Mouse (Mus musculus) intestine, embryonic 15.5 days (tissue): Measurements from ENCODE around the gene Pfpl. TPM values are rescaled to one million over a fixed set of nuclear protein-coding genes. Genes with fewer than 3 reads are reported as not detected.

Experiments
- ATAC-seq: fragments of 200-750 bp; cut with Nextera tagmentation; 2 replicates; pipeline ENCODE4 v1.8.0; 2017; ENCODE audit warnings: moderate TSS enrichment, moderate library complexity
- H3K27ac ChIP-seq: fragments of 300-500 bp; sonication (generic); 2 replicates; pipeline ENCODE4 v1.5.1; 2015; ENCODE audit warnings: mild to moderate bottlenecking, inconsistent platforms
- H3K27me3 ChIP-seq: fragments of 300-500 bp; sonication (generic); replicated peaks from 2 replicates; pipeline ENCODE4 v1.6.1; 2015; ENCODE audit warnings: inconsistent platforms
- H3K36me3 ChIP-seq: fragments of 300-500 bp; sonication (generic); 2 replicates; pipeline ENCODE4 v1.6.1; 2015; ENCODE audit warnings: inconsistent platforms
- H3K4me1 ChIP-seq: fragments of 300-500 bp; sonication (generic); replicated peaks from 2 replicates; pipeline ENCODE4 v1.6.1; 2015; ENCODE audit warnings: inconsistent platforms
- H3K4me2 ChIP-seq: fragments of 300-500 bp; sonication (generic); replicated peaks from 2 replicates; pipeline ENCODE4 v1.6.1; 2015; ENCODE audit warnings: mild to moderate bottlenecking, inconsistent platforms
- H3K4me3 ChIP-seq: fragments of 300-500 bp; sonication (generic); replicated peaks from 2 replicates; pipeline ENCODE4 v1.5.1; 2015; ENCODE audit warnings: inconsistent platforms
- H3K9ac ChIP-seq: fragments of 300-500 bp; sonication (generic); 2 replicates; pipeline ENCODE4 v1.6.1; 2015; ENCODE audit warnings: inconsistent platforms
- H3K9me3 ChIP-seq: fragments of 300-500 bp; sonication (generic); 2 replicates; pipeline ENCODE4 v1.6.1; 2016; ENCODE audit warnings: inconsistent platforms
- WGBS: fragments of 180-500 bp; shearing (Covaris S2); methylation state at CpG from one replicate; pipeline ENCODE4 v1.1.7; 2015; 5-methylcytosine and 5-hydroxymethylcytosine counted together
- polyA plus RNA-seq: library from polyadenylated mRNA; unstranded; fragments of >200 nt; fragmentation: Nextera tagmentation; extraction: Ambion mirVana; gene quantifications from 2 replicates; pipeline ENCODE4 v1.2.1, GENCODE M21; 2015

The Pfpl gene
- polyA plus RNA-seq, 1 experiment from 2014 or later = not detected

DNA sequence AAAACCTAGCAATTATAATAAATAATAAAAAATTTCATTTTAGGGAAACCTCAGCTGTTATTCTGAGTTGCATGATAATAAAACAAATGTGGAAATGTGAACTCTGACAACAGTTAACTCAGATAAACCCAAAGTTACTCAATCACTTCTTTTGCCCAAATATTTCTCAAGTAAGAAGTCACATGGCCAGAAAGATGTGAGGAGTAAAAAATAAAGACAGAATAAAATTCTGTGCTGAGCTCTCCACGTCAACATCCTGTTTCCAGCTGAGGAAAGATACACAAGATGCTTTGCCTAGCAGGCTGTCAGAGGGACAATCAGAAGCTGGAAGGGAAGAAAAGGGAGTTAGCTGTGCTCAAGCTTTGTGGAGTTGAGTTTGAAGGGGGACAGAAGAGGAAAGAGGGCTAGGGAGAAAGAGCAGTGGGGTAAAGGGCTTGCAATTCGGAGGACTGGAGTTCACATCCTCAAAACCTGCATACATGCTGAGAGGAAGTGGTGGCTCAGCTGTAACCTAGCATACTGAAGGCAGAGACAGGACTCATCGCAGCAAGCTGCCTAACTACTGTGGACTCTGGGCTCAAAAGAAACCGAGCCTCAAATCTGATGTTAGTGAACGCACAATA is 12.5 kb downstream of the Pfpl start:
- H3K36me3 ChIP-seq = no peaks in the 10 kb centered on the region
- H3K4me1 ChIP-seq = peaks cover 4% of the 10 kb centered on the region; the same call in 1 of the 2 replicates
- no peak overlapping the region for H3K9ac ChIP-seq
- H3K9me3 ChIP-seq = no peaks in the 10 kb centered on the region
- no peak for ATAC-seq
- 60% methylated on average over 5 of the region's 5 CpGs for WGBS
- 0 out of 2 replicates have a peak overlapping the region, but pooled peaks have one; percentile 27 for H3K27ac ChIP-seq
- no peaks in the 10 kb centered on the region for H3K27me3 ChIP-seq
- no peak overlapping the region for H3K4me3 ChIP-seq
- no peak overlapping the region for H3K4me2 ChIP-seq

- no peaks in the 10 kb centered on the region for H3K36me3 ChIP-seq
Measured at GRCm38 (mm10) chr19:12442560-12442959, 14.9 kb downstream of the Pfpl start.

DNA sequence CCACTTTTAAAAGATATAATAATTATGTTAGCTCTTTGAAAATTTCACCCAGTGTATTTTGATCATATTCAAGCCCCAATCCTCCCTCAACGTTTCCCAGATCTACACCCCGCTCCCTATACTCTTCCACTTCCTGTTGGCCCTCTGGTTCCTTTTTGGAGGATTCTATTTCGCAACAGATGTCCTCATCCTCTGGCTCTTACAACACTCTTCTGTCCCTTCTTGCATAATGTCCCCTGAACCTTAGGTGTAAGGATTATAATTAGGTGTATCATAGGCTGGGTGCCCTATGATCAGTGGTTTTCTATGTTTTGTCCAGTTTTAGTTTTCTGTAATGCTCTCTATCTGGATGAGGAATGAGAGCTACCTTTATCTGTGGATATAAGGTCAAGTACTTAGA is 17.3 kb downstream of the Pfpl start:
- Histone ChIP-seq H3K27ac (no peak overlapping the region), H3K27me3 (no peaks in the 10 kb centered on the region), H3K4me3 (no peak overlapping the region), H3K9ac (no peak overlapping the region), H3K4me1 (peaks cover 4% of the 10 kb centered on the region; the same call in 1 of the 2 replicates), H3K36me3 (no peaks in the 10 kb centered on the region), H3K9me3 (no peaks in the 10 kb centered on the region), H3K4me2 (no peak overlapping the region)
- 86% methylated on average over 3 of the region's 3 CpGs for WGBS
- ATAC-seq = no peak

More at GRCm38 (mm10) chr19:12442560-12442959, 14.9 kb downstream of the Pfpl start:
- no peaks in the 10 kb centered on the region for H3K9me3 ChIP-seq
- H3K4me1 ChIP-seq = peaks cover 4% of the 10 kb centered on the region; the same call in 1 of the 2 replicates
- H3K27ac ChIP-seq = no peak overlapping the region
- ATAC-seq = no peak
- no peak overlapping the region for H3K9ac ChIP-seq
- no peak overlapping the region for H3K4me2 ChIP-seq
- 80% methylated on average over 4 of the region's 4 CpGs for WGBS
- H3K27me3 ChIP-seq = no peaks in the 10 kb centered on the region
- H3K4me3 ChIP-seq = no peak overlapping the region

DNA sequence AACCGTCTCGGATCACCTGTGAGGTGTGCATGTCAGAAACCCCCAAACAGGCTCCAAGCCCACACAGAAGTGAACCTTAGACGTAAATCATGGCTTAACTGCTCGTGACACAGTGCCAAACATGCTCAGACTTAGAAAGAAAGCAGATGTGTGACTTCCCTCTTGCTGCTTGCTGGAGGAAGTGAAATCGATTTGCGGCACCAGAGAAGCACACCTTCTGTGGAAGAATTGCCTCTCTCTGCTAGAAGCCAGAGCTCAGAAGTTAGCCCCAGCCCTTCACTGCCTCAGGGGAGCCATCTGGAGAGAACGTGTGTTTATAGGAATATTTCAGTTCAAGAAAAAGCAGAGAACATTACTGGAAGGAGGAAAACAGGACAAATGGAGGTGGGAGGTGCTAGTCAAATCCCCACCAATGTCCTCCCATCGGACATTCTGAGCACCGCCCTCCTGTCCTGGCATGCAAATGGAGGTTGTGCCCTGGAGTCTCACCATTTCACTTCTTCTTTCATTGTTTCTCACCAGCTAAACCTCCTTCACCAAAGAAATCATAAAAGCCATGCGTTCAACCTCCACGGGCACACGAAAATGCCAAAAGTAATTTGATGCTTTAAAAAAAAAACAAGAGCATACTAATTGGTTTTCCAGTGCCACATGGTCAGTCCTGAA is 29.8 kb downstream of the Pfpl start:
- ATAC-seq = no peak
- Histone ChIP-seq H3K9ac (no peak overlapping the region), H3K27ac (peak overlapping the region; percentile 36; the same call in 1 of the 2 replicates), H3K4me1 (no peaks in the 10 kb centered on the region), H3K4me2 (peak overlapping the region; percentile 26), H3K36me3 (no peaks in the 10 kb centered on the region), H3K4me3 (no peak overlapping the region), H3K9me3 (no peaks in the 10 kb centered on the region), H3K27me3 (no peaks in the 10 kb centered on the region)
- 51% methylated on average over 12 of the region's 12 CpGs for WGBS

- Histone ChIP-seq H3K4me1 (no peaks in the 10 kb centered on the region), H3K4me2 (no peak overlapping the region), H3K4me3 (no peak overlapping the region), H3K36me3 (no peaks in the 10 kb centered on the region), H3K27me3 (no peaks in the 10 kb centered on the region), H3K27ac (no peak overlapping the region), H3K9me3 (no peaks in the 10 kb centered on the region), H3K9ac (no peak overlapping the region)
- no peak for ATAC-seq
- whole genome bisulfite sequencing = 72% methylated on average over 4 of the region's 4 CpGs
Measured at GRCm38 (mm10) chr19:12459516-12459915, 31.8 kb downstream of the Pfpl start.

DNA sequence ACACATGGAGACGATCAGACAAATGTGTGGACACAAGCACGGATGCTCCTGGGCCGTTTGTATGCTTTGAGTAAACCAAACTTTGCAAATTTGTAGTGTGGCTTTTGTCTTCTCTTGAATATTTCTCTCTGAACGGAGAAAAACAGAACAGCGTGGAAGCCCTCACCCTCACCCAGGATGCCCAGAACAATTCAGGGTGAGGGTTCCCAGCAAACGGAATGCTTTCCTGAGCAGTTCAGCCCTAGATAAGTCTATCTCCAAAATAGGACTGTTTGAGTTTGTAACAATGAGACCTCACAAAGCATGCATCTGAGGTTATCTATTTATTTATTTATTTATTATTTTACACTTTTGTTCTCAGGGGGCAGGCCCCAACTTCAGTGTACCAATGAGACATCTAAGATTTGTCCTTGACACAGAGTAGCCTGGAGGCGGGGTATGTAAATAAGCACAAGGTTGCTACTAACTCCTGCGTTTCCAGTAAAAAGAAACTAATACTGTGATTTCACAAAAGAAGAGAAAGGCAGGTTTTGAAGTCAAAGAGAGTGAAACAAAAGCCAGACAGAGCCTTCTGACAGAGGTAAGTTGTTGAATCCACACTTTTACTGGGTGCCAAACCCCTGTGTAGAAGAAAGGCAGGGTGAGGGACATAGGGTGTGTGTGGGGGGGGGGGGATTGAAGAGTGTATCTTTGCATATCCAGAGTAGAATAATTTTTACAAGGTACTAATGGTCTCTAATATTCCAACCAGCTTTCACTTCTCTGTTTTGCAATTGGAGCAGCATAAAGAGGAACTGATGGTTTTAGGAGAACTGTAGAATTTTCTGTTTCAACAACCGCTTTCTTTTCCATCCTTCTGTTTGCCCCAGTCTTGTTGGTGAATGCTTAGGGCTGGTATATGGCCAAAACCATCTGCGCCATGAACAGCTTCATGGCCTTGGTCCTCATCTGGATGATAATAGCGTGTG is 32.9 kb downstream of the Pfpl start, which contains the start of gene Mpeg1:
Gene Mpeg1, plus strand, starts transcription at position 498 of the 968 bp plus-strand sequence.
- Histone ChIP-seq H3K27ac (no peak within 1 kb of the TSS), H3K4me1 (no peaks in the 10 kb centered on the region), H3K27me3 (no peaks in the 10 kb centered on the region), H3K4me3 (no peak within 1 kb of the TSS), H3K9me3 (no peaks in the 10 kb centered on the region), H3K9ac (no peak within 1 kb of the TSS), H3K4me2 (no peak within 1 kb of the TSS), H3K36me3 (no peaks in the 10 kb centered on the region)
- ATAC-seq = no peak
- 70% methylated on average over 11 of the region's 11 CpGs for WGBS

DNA sequence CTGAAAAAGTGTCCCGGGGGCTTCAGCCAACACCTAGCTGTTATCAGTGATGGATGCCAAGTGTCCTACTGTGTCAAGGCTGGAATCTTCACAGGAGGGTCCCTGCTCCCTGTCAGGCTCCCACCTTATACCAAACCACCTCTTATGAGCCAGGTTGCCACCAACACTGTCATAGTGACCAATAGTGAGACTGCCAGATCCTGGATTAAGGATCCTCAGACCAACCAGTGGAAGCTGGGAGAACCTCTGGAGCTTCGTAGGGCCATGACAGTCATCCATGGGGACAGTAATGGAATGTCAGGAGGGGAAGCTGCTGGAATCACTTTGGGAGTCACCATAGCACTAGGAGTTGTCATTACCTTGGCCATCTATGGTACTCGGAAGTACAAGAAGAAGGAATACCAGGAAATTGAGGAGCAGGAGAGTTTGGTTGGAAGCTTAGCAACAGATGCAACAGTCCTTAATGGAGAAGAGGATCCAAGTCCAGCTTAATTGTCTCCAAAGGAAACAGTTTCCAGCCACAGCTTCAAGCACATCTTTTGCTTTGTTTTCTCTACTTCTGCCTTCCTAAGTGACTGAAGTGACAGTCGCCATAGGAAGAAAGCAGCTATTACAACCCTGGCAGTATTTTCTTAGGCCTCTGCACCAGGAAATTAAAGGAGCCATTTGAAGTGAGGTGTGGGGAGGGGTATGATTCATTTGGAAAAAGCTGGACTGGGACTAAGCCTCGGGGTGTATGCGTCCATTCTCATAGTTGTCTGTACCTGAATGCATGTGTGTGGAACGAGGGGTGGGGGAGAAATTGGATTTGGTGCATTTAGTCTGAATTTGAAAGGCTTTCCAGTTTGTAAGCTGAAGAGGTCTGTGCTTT is 35.4 kb downstream of the Pfpl start:
- H3K27ac ChIP-seq = no peak overlapping the region
- H3K9ac ChIP-seq = no peak overlapping the region
- H3K9me3 ChIP-seq = no peaks in the 10 kb centered on the region
- ATAC-seq = no peak
- no peaks in the 10 kb centered on the region for H3K4me1 ChIP-seq
- H3K27me3 ChIP-seq = no peaks in the 10 kb centered on the region
- no peak overlapping the region for H3K4me2 ChIP-seq
- no peak overlapping the region for H3K4me3 ChIP-seq
- peaks cover 4% of the 10 kb centered on the region; the same call in 1 of the 2 replicates for H3K36me3 ChIP-seq
- 73% methylated on average over 7 of the region's 7 CpGs for WGBS

DNA sequence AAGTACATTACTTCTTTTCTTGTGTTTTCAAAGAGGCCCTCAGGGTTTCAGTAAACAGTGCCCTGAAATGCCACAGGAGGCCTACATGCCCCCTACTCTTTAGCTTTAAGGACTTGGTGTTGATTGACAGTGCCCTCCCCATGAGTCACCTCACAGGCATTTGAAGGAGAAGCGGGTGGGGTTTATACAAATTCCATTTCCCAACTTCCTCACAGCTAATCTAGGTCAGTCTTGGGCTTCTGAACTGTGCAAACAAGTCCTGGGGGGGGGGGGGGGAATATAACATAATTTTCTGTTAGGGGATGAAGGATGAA is 36.0 kb downstream of the Pfpl start:
- Histone ChIP-seq H3K27ac (no peak overlapping the region), H3K4me3 (no peak overlapping the region), H3K27me3 (no peaks in the 10 kb centered on the region), H3K4me2 (no peak overlapping the region), H3K9ac (no peak overlapping the region), H3K9me3 (no peaks in the 10 kb centered on the region), H3K4me1 (no peaks in the 10 kb centered on the region), H3K36me3 (peaks cover 7% of the 10 kb centered on the region)
- 22% methylated on average over 1 of the region's 1 CpGs for WGBS
- ATAC-seq = peak; percentile 69

- no peak overlapping the region for H3K4me3 ChIP-seq
- H3K36me3 ChIP-seq = peaks cover 12% of the 10 kb centered on the region
- no peak overlapping the region for H3K4me2 ChIP-seq
- ATAC-seq = no peak
- H3K27me3 ChIP-seq = no peaks in the 10 kb centered on the region
- H3K4me1 ChIP-seq = no peaks in the 10 kb centered on the region
- no peak overlapping the region for H3K9ac ChIP-seq
- no peaks in the 10 kb centered on the region for H3K9me3 ChIP-seq
- no peak overlapping the region for H3K27ac ChIP-seq
- 57% methylated on average over 5 of the region's 5 CpGs for WGBS
Measured at GRCm38 (mm10) chr19:12464127-12464526, 36.4 kb downstream of the Pfpl start.

DNA sequence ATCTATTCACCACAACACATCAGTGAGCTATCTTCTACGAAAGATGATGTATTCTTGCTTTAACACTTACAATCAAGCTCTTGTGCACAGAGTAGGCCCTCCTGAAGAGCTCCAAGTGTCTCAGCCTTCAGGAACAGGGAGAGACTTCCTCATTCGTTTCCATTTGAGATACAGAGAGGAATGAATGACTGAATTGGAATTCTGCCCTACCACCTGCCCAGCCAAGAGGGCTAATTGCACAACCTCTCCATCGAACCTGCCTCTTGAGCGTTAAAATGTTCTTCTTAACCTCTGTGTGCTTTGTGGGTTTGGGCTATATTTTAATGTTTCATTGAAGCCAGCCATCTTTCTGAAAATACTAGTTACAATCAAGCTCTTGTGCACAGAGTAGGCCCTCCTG is 37.0 kb downstream of the Pfpl start:
- 75% methylated on average over 4 of the region's 4 CpGs for WGBS
- Histone ChIP-seq H3K9ac (no peak overlapping the region), H3K4me2 (no peak overlapping the region), H3K9me3 (no peaks in the 10 kb centered on the region), H3K36me3 (peaks cover 16% of the 10 kb centered on the region), H3K4me1 (no peaks in the 10 kb centered on the region), H3K4me3 (no peak overlapping the region), H3K27ac (no peak overlapping the region), H3K27me3 (no peaks in the 10 kb centered on the region)
- no peak for ATAC-seq

DNA sequence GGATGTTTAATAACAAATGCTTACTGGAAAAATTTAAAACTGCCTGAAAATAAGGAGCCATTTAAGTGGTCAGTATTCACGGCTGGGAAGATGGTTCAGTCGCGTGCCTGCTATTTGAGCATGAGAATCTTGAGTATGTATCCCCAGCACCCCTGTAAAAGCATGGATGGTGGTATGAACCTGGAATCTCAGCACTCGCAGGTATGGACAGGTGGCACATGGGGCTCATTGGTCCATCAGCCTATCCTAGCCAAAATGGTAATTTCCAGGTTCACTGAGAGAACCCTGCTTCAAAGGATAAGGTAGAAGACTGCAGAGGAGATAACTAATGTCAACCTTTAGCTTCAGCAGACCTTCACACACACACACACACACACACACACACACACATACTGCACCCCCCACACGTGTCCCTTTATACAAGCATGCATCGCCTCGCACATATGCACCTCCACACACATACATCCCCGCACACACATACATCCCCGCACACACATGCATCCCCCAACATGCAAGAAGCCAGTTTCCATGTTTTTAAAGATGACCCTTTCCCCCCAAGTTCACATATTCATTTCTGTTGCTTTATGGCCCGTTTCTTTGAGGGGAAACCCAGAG is 37.9 kb downstream of the Pfpl start:
- no peak overlapping the region for H3K27ac ChIP-seq
- H3K4me3 ChIP-seq = no peak overlapping the region
- no peaks in the 10 kb centered on the region for H3K9me3 ChIP-seq
- no peaks in the 10 kb centered on the region for H3K27me3 ChIP-seq
- no peak overlapping the region for H3K4me2 ChIP-seq
- H3K9ac ChIP-seq = no peak overlapping the region
- no peak for ATAC-seq
- 93% methylated on average over 10 of the region's 10 CpGs for WGBS
- peaks cover 16% of the 10 kb centered on the region for H3K36me3 ChIP-seq
- H3K4me1 ChIP-seq = no peaks in the 10 kb centered on the region
